Mouse (Mus musculus) natural killer cell, adult 2 months (primary cell): ENCODE results near the gene Large1.
"Not testable (repeated sequence)": the region's sequence is repeated elsewhere in the genome, so short reads cannot be mapped to it uniquely, and the experiment has no call there.

ENCODE experiments used
- DNase-seq, 2 experiments: peaks; one replicate each; pipeline ENCODE4 v3.0.0; 2022; ENCODE audit warnings: low spot score in 2 of 2

The Large1 gene

GRCm38 (mm10) chr8:73017601-73018000 lies 335.7 kb downstream of the Large1 start:
- no peak for DNase-seq

GRCm38 (mm10) chr8:73016303-73016702 lies 337.0 kb downstream of the Large1 start:
- no peak for DNase-seq

GRCm38 (mm10) chr8:73007489-73007888 lies 345.9 kb downstream of the Large1 start:
- DNase-seq: no peak

GRCm38 (mm10) chr8:73003858-73004257 lies 349.5 kb downstream of the Large1 start:
- DNase-seq: no peak

GRCm38 (mm10) chr8:72993831-72994230 lies 359.5 kb downstream of the Large1 start:
- no peak for DNase-seq

- DNase-seq: no peak
Measured at GRCm38 (mm10) chr8:72990425-72990824, 362.9 kb downstream of the Large1 start.

- no peak for DNase-seq
Measured at GRCm38 (mm10) chr8:72982832-72983231, 370.5 kb downstream of the Large1 start.

- DNase-seq: no peak
Measured at GRCm38 (mm10) chr8:72955074-72955473, 398.3 kb downstream of the Large1 start.

GRCm38 (mm10) chr8:72941393-72941792 lies 411.9 kb downstream of the Large1 start:
- DNase-seq: not testable (repeated sequence)

- no peak for DNase-seq
Measured at GRCm38 (mm10) chr8:72919182-72919902, 434.0 kb downstream of the Large1 start.

GRCm38 (mm10) chr8:72905491-72905890 lies 447.8 kb downstream of the Large1 start:
- no peak for DNase-seq

- no peak for DNase-seq
Measured at GRCm38 (mm10) chr8:72901591-72901990, 451.7 kb downstream of the Large1 start.

GRCm38 (mm10) chr8:72899321-72899720 lies 454.0 kb downstream of the Large1 start:
- DNase-seq: no peak

GRCm38 (mm10) chr8:72883033-72883432 lies 470.3 kb downstream of the Large1 start:
- DNase-seq: no peak

GRCm38 (mm10) chr8:72873411-72873810 lies 479.9 kb downstream of the Large1 start:
- no peak for DNase-seq

- no peak for DNase-seq
Measured at GRCm38 (mm10) chr8:72846881-72847280, 506.5 kb downstream of the Large1 start.

- no peak for DNase-seq
Measured at GRCm38 (mm10) chr8:72835863-72836262, 517.5 kb downstream of the Large1 start.

- no peak for DNase-seq
Measured at GRCm38 (mm10) chr8:72833112-72833511, 520.2 kb downstream of the Large1 start.

GRCm38 (mm10) chr8:72832371-72832770 lies 521.0 kb downstream of the Large1 start:
- no peak for DNase-seq

GRCm38 (mm10) chr8:72817655-72818349 lies 535.5 kb downstream of the Large1 start:
- DNase-seq: no peak

- no peak for DNase-seq
Measured at GRCm38 (mm10) chr8:72816679-72817078, 536.7 kb downstream of the Large1 start.

- DNase-seq: no peak
Measured at GRCm38 (mm10) chr8:72815681-72816080, 537.7 kb downstream of the Large1 start.

GRCm38 (mm10) chr8:72812690-72813089 lies 540.6 kb downstream of the Large1 start:
- DNase-seq: no peak
